Mouse (Mus musculus) mouse embryonic stem cell (cell line): ENCODE data around the gene Acp5.

Source experiments
- in situ Hi-C, 2 experiments: fragments of 300-500 bp; cut with MboI; formaldehyde crosslinking; loops; 1 replicate in 1 of 2; 3 replicates in 1 of 2; pipeline ENCODE4 v1.14.3; 2019 to 2020; ENCODE audit warnings: low sequenced_read_pairs in 2 of 2, low pct_unique_long_range_greater_than_20kb in 1 of 2, mixed read lengths in 1 of 2; ENCODE audit not compliant: unreplicated experiment in 1 of 2

The Acp5 gene

DNA sequence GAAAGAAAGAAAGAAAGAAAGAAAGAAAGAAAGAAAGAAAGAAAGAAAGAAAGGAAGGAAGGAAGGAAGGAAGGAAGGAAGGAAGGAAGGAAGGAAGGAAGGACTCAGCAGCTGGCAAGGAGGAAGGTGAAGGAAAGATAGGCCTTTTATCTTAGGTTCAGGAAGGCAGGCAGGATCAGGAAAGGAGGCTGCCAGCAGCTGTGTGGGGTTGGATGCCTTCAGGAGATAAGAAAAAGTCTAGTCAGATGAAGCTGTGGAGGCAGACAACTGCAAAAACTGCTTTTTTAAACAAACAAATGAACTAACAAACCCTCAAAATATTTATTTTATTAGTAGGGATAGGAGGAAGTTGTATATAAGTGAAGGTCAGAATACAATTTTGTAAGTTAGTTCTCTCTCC, 14.0 kb downstream of the Acp5 start:
- in situ Hi-C loops, result loop anchor here in 1 of 2 experiments (10.0 kb wide), 1 partner anchor 147 kb away; no protein-coding TSS in a partner anchor

DNA sequence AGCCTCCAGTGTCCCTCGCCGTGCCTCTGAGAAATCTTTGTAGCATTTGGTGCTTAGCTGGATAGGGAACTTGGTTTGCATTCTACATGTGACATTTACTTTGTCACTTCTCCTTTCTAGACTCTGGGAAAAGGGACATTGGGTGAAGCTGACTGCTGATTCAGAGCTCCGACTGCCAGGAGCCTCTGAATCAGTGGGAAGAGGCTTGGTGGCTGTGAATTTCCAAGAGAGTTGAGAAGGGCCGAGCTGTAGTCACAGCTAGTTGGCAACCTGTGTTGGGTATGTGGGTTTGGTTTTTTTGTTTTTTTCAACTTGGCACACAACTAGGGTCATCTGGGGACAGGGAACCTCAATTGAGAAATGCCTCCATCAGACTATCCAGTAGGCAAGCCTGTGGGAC, 16.0 kb downstream of the Acp5 start:
- in situ Hi-C loops, result no loop called here

DNA sequence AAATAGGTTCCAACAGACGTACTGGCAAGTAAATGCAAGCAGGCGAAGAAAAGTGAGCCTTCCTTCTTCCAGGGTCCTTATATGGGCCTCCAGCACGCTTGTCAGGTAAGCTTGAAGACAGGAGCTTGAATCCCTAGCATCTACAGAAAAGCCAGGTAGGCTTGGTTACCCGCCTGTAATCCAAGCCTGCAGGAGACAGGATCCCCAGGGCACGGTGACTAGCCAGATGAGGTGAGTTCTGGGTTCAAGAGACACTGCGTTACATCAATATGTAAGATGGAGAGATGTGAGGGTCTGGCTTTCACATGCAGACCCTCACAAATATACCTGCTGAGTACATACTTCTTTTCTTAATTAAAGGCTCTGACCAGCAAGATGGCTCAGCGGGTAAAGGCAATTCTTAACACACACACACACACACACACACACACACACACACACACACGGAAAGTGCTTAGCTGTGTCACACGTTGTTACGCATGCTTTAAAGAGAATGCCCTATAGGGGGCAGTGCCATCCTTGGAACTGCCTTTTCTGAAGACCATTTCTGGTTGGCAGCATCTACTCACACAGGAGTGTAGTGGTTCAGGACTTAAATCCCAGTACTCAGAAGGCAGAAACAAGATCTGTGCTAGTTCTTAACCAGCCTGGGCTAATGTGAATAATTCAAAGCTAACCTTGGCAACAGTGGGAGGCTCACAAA, 17.6 kb downstream of the Acp5 start:
- in situ Hi-C loops, result no loop called here

DNA sequence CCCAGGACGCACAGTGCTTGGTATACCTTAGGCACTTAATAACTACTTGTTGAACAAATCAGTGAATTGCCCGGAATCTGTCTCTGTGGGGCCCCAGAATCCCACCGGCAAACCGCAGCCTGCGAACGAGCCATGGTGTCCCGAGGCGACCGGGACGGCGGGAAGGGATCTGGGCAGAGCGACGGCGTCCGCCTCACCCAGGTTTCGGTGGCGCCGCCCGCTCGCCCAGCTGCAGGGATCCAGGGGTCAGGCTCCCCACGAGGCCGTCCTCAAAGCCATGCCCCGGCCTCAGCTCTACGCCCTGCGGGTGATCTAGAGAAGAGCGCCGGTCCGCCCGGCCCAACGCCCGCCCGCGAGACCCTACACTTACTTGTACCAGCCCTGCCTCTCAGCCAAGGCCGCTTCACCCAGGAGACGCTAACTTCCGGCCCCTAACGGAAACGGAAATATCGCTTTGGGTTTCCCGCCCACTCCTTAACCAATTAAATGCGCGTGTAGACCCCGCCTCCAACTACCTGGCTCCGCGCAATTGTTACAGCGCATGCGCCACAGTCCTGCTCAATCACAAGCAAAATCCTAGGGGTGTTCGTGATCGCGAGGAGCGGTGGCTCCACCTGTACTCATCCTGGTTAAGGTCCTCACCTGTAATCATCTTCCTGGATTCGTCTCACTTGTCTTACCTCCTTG, 18.6 kb downstream of the Acp5 start, which contains the start of gene Elof1:
Gene Elof1 (minus strand): TSS at position 433 of the 687 bp plus-strand sequence.
- in situ Hi-C loops, result no loop called here

DNA sequence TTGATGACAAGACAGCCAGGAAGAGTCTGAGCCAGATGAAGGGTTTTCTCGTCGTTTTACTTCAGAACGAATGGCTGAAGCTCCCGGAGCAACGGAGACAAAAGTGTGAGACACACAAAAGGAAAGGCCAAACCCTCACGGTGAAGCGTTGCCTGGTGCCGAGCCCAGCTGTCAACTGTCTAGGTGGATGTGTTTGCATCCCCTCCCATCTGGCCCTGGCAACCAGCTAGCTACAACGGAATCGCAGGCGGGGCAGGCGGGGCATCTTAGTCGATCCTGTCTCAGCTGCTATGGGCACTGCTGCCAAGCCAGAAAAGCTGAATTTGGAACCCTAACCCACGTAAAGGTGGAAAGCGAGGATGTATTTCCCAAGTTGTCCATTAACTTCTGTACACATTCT, 19.4 kb downstream of the Acp5 start:
- in situ Hi-C loops, result no loop called here

DNA sequence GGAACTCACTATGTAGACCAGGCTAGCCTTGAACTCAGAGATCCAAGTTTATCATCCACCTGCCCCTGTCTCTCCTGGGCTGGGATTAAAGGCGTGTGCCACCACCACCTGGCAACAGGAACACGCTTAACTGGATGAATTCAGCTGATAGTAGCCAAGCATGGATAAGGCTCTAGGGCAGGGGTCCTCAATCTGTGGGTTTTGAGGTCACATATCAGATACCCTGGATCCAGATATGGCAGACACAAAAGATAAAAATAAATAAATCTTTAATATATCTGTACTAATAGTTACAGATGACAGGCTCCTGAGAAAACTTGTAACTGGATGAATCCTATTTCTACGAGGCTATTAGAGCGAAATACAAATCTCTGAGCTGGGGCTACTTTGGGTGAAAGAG, 19.9 kb downstream of the Acp5 start:
- in situ Hi-C loops, result no loop called here

DNA sequence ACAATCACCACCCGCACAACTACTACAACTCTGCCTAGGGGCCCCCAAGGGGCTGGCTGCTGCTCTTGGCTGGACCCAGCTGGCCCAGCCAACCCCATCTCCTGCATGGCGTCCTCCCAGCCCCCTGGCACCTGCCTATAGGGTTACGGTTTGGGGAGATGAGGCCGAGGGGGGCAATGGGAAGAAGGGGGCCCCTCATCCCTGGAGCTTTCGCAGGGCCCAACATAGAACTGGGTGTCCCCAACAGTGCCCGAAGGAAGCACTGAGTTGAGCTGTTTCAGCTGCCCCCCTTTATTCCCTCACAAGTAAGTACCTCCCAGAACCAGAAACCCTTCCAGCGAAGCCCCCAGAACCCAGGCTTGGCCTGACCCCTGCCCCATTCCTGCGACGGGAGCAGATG, 27.3 kb downstream of the Acp5 start:
- in situ Hi-C loops, result no loop called here

DNA sequence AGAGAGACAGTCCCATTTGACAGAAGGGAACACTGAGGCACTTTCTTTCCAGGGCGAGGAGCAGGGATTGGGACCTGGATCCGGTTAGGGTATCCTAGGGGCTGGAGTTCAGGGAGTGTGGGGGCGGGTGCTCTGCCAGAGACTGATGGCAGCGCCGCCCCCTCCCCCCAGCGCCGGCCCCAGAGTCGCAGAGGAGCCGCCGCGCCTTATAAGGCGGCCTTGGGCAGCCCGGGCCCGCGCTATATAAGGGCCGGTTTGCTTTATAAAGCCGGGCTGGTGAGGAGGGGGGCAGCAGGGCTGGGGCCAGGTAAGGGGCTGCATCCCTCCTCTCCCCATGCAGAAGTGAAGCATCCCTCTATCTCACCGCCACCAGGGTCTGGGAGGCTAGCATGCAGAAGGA, 35.6 kb downstream of the Acp5 start:
- in situ Hi-C loops, result no loop called here

DNA sequence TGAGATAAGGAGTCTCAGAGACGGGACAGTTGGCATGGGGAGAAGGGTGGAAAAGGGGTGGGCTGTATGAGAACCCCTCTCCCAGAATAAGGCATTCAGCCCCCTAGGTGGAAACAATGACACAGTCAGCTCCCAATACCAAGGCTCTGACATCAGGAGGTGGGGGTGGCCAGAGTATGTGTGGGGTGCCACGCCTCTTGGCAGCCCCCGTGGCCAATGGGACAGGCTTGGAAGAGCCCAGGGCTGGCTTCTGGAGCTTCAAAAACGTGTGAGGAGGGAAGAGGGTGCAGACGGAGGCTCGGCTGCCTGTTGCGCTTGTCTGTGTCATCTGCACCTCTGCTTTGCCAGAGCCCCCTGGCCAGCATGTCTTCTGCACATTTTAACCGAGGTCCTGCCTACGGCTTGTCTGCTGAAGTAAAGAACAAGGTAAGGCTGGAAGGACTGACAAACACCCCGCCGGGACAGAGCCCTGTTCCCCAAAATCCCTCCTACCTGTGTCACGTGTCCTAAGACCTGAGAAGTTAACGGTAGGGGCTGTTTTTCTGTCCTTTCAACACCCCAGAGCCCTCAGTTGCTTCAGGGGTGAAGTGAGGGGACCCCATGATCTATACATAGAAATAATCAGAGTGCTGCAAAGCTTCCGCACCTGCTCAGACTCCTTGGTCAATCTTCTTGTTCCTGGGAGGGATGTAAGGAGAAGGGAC, 36.4 kb downstream of the Acp5 start, which contains the start of gene Cnn1:
Gene Cnn1 (plus strand): TSS at position 224 of the 704 bp plus-strand sequence.
- in situ Hi-C loops, result no loop called here

DNA sequence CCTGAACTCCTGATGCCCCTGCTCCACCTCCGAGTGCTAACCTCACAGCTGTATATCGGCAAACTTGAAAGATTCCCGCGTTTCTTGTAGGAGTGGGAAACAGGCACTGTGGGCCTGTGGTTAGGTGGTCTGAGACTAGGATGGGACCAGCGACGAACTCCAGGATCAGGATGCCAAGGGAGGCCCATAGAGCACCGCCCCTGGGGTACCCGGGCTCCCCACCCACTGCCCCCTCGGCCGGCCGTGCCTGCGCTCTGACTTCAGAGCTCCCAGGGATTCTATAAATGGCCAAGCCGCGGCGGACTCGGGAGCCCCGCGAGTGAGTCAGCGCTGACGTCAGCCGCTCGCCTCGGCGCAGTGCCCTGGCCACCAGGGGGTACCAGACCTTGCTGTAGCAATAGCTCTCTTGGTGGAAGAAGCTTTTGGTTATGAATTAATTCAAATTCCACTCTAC, 39.6 kb downstream of the Acp5 start:
- in situ Hi-C loops, result no loop called here

DNA sequence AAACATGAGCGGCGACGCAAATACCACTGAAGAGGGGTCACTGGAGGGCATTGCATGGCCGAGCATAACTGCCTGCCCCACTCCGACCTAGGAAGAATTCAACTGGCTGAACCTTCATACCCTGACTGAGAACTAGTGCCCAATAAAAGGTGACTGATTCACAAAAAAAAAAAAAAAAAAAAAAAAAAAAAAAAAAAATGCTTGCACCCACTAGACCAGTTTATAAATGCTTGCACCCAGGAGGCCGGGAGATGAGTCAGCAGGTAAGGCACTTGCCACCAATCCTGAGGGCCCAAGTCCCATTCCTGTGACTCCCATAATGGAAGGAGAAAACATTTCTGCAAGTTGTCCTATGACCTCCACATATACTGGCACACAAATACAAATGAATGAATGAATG, 42.8 kb downstream of the Acp5 start:
- in situ Hi-C loops, result no loop called here

DNA sequence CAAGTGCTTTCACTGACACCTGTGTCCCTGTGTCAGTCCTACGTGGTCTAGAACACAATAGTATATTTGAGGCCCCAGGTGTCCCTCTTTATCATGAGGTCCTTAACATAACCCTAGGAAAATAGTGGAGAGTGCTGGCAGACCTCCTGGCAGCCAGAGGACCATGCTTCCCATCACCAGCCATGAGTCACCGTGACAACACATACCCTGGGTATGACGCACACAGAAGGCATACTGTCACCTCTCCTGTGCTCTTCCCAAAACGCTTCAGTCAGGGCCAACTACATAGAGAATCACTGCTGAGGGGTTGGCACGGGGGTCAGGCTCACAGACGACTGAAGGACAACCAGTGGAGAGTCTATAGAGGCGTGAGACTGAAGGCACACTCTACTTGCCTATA, 45.5 kb downstream of the Acp5 start:
- in situ Hi-C loops, result no loop called here

DNA sequence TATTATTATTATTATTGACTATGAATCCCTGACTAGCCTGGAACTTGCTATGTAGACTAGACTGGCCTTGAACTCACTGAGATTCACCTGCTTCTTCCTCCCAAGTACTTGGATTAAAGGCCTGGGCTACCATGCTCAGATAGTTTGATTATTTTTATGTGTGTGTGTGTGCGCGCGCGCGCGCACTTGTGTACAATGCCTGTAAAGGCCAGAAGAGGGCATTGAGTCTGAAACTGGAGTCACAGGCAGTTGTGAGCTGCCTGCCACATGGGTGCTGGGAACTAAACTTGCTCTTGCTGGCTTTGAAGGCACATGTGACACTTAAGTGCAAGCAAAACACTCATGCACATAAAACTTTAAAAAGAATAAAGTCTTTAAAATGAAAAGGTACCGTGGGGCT, 46.2 kb downstream of the Acp5 start:
- in situ Hi-C loops, result no loop called here

DNA sequence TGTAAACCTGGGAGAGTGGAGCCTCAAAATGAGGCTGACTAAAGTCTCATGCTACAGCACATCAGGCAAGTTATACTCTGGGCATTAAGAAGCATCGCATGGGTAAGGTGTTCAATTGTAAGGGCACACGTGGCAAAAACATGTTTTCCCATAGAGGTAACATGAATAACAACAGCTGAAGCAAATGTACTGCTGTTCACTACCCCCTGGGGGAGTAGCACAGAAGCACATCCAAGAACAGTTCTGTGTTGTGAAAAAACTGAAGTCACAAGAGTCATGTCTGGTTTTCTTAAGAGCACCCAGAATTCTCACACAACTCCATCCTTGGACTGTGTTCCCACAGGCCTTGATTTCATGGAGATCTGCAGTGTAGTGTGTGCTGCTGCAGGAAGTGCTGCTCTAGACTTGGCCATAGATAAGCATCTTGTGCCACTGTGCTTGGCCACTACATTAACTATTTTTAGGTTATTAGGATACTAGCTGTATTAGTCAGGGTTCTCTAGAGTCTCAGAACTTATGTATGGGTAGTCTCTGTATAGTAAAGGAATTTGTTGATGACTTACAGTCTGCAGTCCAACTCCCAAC, 48.4 kb downstream of the Acp5 start:
- in situ Hi-C loops, result no loop called here

DNA sequence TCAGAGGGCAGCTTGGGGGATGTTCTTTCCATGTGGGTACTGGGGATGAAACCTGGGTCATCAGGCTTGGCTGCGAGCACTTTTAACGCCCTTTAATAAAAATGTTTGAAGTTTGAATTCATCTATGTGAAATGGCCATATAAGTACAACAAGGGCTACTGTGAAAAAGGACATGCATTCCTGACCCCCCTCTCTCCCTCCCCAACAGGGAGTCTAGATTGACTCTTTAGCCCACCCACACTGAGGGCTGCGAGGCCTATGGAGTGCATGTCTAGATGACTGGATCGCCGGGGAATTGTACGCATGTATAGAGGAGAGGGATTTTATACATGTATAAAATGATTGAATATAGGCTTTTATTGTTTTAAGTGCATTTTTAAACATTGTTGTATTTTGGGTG, 49.5 kb downstream of the Acp5 start:
- in situ Hi-C loops, result no loop called here

DNA sequence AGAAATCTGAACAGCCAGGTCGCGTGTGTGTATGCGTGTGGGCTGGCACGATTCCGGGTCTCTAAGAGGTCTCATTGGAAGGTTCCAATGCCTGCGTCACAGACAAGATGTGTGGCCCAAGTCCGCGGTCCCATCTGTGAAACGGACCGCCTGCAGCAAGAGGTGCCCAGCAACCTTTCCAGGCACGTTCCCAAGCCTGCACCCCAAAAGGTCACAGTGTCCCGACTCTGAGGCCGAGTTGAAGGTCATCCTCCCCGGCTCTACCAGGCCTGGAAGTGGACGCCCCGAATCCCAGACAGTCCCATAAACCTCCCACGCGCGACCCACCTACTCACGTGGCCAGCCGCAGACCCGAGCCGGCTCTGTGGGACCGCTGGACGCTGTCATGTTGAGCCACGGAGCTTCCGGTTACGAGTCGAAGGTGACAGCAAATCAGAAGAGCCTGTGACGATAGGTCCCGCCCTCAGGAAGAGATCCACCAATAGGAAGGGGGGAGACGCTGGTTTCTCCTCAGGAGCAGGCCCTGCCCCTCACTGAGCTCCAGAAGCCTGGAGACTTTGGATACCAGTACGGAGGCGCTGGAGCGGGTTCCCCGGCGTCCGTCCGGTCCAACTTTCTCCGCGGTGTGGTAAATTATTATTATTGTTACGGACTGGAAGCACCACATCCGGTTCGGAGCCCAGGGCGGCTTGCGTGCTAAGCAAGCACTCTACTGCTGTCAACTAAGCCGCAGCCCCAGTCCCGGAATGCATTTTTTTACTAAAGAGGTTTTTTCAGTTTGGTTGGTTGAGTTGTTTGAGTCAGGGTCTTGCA, 50.3 kb downstream of the Acp5 start, which contains the start of gene Ecsit:
Gene Ecsit (minus strand): TSS at position 417 of the 813 bp plus-strand sequence.
- in situ Hi-C loops, result no loop called here

DNA sequence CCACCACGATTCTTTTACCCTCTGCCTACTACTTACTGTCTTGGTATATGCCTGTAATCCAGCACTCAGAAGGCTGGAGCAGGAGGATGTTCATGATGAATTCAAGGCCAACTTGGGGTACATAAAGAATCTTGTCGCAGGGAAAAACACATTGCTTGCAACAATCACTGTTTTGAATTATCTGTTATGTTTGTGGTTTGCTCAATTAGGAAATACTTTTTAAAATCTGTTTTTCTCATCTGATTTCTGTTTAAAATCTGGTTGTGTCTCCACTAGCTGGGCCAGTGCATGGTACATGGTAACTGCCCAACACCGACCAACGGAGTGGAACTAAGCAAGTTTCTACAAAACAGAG, 50.9 kb downstream of the Acp5 start:
- in situ Hi-C loops, result no loop called here
